ENCODE assay signal across 9 mouse cellular contexts in the genomic region with DNA sequence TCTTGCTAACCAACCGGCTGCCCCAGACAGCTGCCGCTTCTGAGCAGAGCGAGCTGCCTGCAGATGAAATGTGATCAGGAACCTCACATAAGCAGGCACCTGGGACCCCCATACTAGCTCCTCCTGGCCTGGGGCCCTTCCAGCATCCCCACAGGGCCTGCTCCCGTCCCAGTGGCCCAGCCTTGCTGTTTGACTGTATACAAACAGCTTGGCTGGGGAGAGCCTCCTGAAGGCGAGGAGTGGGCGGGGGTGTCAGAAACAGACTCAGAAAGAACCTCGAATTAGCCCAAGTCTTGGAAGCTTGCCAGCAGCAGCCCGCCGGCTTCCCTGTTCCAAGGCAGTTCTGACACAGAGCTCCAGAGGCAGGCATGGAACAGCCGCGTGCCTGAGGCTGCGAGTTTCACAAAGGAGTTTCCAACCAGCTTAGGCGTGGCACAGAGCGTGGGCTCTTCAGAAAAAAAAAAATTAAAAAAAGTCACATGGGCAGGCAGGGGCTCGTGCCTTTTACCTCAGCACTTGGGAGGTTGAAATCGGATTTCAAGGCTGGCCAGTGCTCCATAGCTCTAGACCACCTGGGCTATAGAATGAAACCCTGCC. TPM values are rescaled to one million over a fixed set of nuclear protein-coding genes. Genes with fewer than 3 reads are reported as not detected.
DNase-seq lines count a peak whose midpoint lies in the region; ATAC-seq lines count a peak whose summit lies in the region.
"Had no signal": no experiment of that assay in that cellular context is flagged by ENCODE, and none has a peak within 500 bp of the region (broad histone marks: within the 10 kb centered on the region; RNA-seq: fewer than 3 reads in every experiment).

No protein-coding gene starts in this region.

- 0 out of 2 replicates have a peak overlapping the region, but pooled peaks have one; percentile 9 for H3K9ac ChIP-seq in forebrain, embryonic 15.5 days (replicated peaks)
- peak overlapping the region; percentile 64 for H3K9ac ChIP-seq in stomach, embryonic 16.5 days (ENCODE audit: low read length)

- H3K4me2 ChIP-seq in forebrain, embryonic 15.5 days (replicated peaks), result peak overlapping the region; percentile 17
- peak overlapping the region; percentile 16; the same call in 1 of the 2 replicates for H3K4me2 ChIP-seq in stomach, embryonic 16.5 days (ENCODE audit: low read depth, low read length)

- peak; percentile 27 for DNase-seq in CD4-positive helper T cell, adult 2 months (ENCODE audit: low read depth, low spot score)
- peak; percentile 75 for DNase-seq in ZHBTc4 (ENCODE audit: low read depth, low spot score)
- DNase-seq in heart, postnatal 10 days, result peak; percentile 76 to 79
- DNase-seq in layer of hippocampus, postnatal 10 days (ENCODE audit: low spot score in 2 of 2), result peak; percentile 87 to 88
- peak; percentile 88 to 93 for DNase-seq in lung, postnatal 4 days
- DNase-seq in spleen, postnatal 36 days (ENCODE audit: low spot score in 2 of 2), result no peak

- no peak overlapping the region for H3K4me3 ChIP-seq in forebrain, embryonic 15.5 days
- H3K4me3 ChIP-seq in stomach, embryonic 16.5 days (replicated peaks; ENCODE audit: low read length), result no peak overlapping the region
- H3K4me3 ChIP-seq: erythroblast, embryonic 14.5 days had no signal

- peak overlapping the region; percentile 90 for H3K27ac ChIP-seq in forebrain, embryonic 15.5 days (replicated peaks)
- H3K27ac ChIP-seq in stomach, embryonic 16.5 days (ENCODE audit: low read length), result peak overlapping the region; percentile 97

- H3K36me3 ChIP-seq in forebrain, embryonic 15.5 days, result no peaks in the 10 kb centered on the region
- no peaks in the 10 kb centered on the region for H3K36me3 ChIP-seq in stomach, embryonic 16.5 days (ENCODE audit: control insufficient read depth, insufficient read depth, low read length)

- peaks cover 30% of the 10 kb centered on the region for H3K4me1 ChIP-seq in forebrain, embryonic 15.5 days
- peaks cover 33% of the 10 kb centered on the region for H3K4me1 ChIP-seq in stomach, embryonic 16.5 days (ENCODE audit: control insufficient read depth, insufficient read depth, low read length)

- H3K9me3 ChIP-seq in forebrain, embryonic 15.5 days, result no peaks in the 10 kb centered on the region
- no peaks in the 10 kb centered on the region for H3K9me3 ChIP-seq in stomach, embryonic 16.5 days (replicated peaks; ENCODE audit: control insufficient read depth, low read length)

- ATAC-seq in forebrain, embryonic 15.5 days (replicated peaks), result peak; percentile 92
- peak; percentile 73 for ATAC-seq in stomach, embryonic 16.5 days (ENCODE audit: insufficient read depth, low FRiP score)

- intact Hi-C loops in heart, postnatal 10 days (cut with DNase I), result no loop called here

- no peaks in the 10 kb centered on the region for H3K27me3 ChIP-seq in forebrain, embryonic 15.5 days
- H3K27me3 ChIP-seq in stomach, embryonic 16.5 days (ENCODE audit: control insufficient read depth, insufficient read depth, low read length), result no peaks in the 10 kb centered on the region

- 7% methylated on average over 16 of the region's 16 CpGs for WGBS in forebrain, embryonic 15.5 days
- WGBS in stomach, embryonic 16.5 days, result 9% methylated on average over 16 of the region's 16 CpGs

RNA-seq across cellular contexts. Expression of gene Morn1, which starts 36.2 kb away (rescaled TPM):
- 8.8 and 8.9 TPM in 2 replicates for polyA plus RNA-seq in forebrain, embryonic 15.5 days (2015; fragmentation: Nextera tagmentation; extraction: Ambion mirVana)
- 1 to 10 TPM; 2.8 to 3.8 TPM for total RNA-seq in heart, postnatal 10 days (2021)
- total RNA-seq in layer of hippocampus, postnatal 10 days (2021), result 10 to 100 TPM; 17.8 to 20.6 TPM
- 4.8 and 6.1 TPM in 2 replicates for polyA plus RNA-seq in stomach, embryonic 16.5 days (2015; fragmentation: Nextera tagmentation; extraction: Ambion mirVana)

RNA-seq across cellular contexts. Expression of gene Rer1, which starts 36.4 kb away (rescaled TPM):
- polyA plus RNA-seq in forebrain, embryonic 15.5 days (2015; fragmentation: Nextera tagmentation; extraction: Ambion mirVana), result 127 TPM in 2 replicates
- total RNA-seq in heart, postnatal 10 days (2021), result 10 to 100 TPM; 71.8 to 77.3 TPM
- total RNA-seq in layer of hippocampus, postnatal 10 days (2021), result 10 to 100 TPM; 67.0 to 69.1 TPM
- polyA plus RNA-seq in stomach, embryonic 16.5 days (2015; fragmentation: Nextera tagmentation; extraction: Ambion mirVana), result 171 and 183 TPM in 2 replicates

RNA-seq across cellular contexts. Expression of gene Pex10, which starts 55.7 kb away (rescaled TPM):
- polyA plus RNA-seq in forebrain, embryonic 15.5 days (2015; fragmentation: Nextera tagmentation; extraction: Ambion mirVana), result 22.0 and 23.5 TPM in 2 replicates
- 10 to 100 TPM; 18.4 to 23.7 TPM for total RNA-seq in heart, postnatal 10 days (2021)
- 10 to 100 TPM; 20.3 to 23.0 TPM for total RNA-seq in layer of hippocampus, postnatal 10 days (2021)
- polyA plus RNA-seq in stomach, embryonic 16.5 days (2015; fragmentation: Nextera tagmentation; extraction: Ambion mirVana), result 19.9 and 20.1 TPM in 2 replicates

Comparison
In these comparisons a context has a peak if more than half of its experiments do, and no peak if none do; other contexts are left out.
1. DNase-seq: peak in CD4-positive helper T cell, adult 2 months (single experiment), ZHBTc4 (single experiment), heart, postnatal 10 days (2 of 2), layer of hippocampus, postnatal 10 days (2 of 2) and lung, postnatal 4 days (2 of 2); none in spleen, postnatal 36 days (0 of 2).